Mouse (Mus musculus): ENCODE data around the gene Slc23a2. TPM values are rescaled to one million over a fixed set of nuclear protein-coding genes. Genes with fewer than 3 reads are reported as not detected.

Gene Slc23a2
- polyA plus RNA-seq, 1 experiment from 2014 or later: 15.2 TPM

DNA sequence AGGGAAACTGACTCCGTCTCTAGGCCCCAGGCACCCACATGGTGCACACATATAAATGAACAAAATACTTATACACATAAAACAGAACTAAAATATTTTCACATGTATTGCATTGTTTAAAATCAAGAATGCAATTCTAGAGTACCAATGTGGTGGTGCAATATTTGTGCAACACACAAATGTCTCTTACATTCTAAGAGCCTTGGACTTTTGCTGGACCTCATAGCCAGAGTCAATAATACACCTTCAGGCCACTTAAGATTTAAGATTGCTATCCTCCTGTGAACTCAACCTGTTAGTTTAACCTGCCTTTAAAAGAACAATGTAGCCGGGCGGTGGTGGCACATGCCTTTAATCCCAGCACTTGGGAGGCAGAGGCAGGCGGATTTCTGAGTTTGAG is 98.2 kb downstream of the Slc23a2 start:
- 92% methylated on average over 4 of the region's 4 CpGs for WGBS
- no peaks in the 10 kb centered on the region for H3K36me3 ChIP-seq (ENCODE audit: insufficient read depth, low read length)
- H3K27ac ChIP-seq (ENCODE audit: low read length): no peak overlapping the region
- H3K4me1 ChIP-seq (ENCODE audit: insufficient read depth, low read length): 0 out of 2 replicates have a peak, but pooled peaks cover 4% of the 10 kb centered on the region
- no peak overlapping the region for H3K9ac ChIP-seq (replicated peaks; ENCODE audit: low read length)
- H3K4me2 ChIP-seq (replicated peaks; ENCODE audit: low read depth, low read length): no peak overlapping the region
- H3K27me3 ChIP-seq (ENCODE audit: insufficient read depth, low read length): no peaks in the 10 kb centered on the region
- H3K9me3 ChIP-seq (ENCODE audit: low read length): no peaks in the 10 kb centered on the region
- H3K4me3 ChIP-seq (ENCODE audit: low read length): no peak overlapping the region
- ATAC-seq (ENCODE audit: low FRiP score, low TSS enrichment): no peak

- WGBS: 78% methylated on average over 15 of the region's 15 CpGs
- Histone ChIP-seq H3K9me3 (ENCODE audit: low read length) (no peaks in the 10 kb centered on the region), H3K36me3 (ENCODE audit: insufficient read depth, low read length) (no peaks in the 10 kb centered on the region), H3K27ac (ENCODE audit: low read length) (no peak overlapping the region), H3K9ac (replicated peaks; ENCODE audit: low read length) (no peak overlapping the region), H3K27me3 (ENCODE audit: insufficient read depth, low read length) (no peaks in the 10 kb centered on the region), H3K4me1 (ENCODE audit: insufficient read depth, low read length) (0 out of 2 replicates have a peak, but pooled peaks cover 4% of the 10 kb centered on the region), H3K4me2 (replicated peaks; ENCODE audit: low read depth, low read length) (no peak overlapping the region), H3K4me3 (ENCODE audit: low read length) (no peak overlapping the region)
- no peak for ATAC-seq (ENCODE audit: low FRiP score, low TSS enrichment)
These were observed 100.3 kb downstream of the Slc23a2 start for GRCm38 (mm10) chr2:132044320-132045274.

GRCm38 (mm10) chr2:132043101-132043621 is 101.7 kb downstream of the Slc23a2 start:
- WGBS: 34% methylated on average over 13 of the region's 13 CpGs
- H3K9me3 ChIP-seq (ENCODE audit: low read length): no peaks in the 10 kb centered on the region
- no peaks in the 10 kb centered on the region for H3K27me3 ChIP-seq (ENCODE audit: insufficient read depth, low read length)
- H3K9ac ChIP-seq (replicated peaks; ENCODE audit: low read length): no peak overlapping the region
- no peak overlapping the region for H3K4me2 ChIP-seq (replicated peaks; ENCODE audit: low read depth, low read length)
- H3K27ac ChIP-seq (ENCODE audit: low read length): peak overlapping the region; percentile 38; the same call in 1 of the 2 replicates
- H3K36me3 ChIP-seq (ENCODE audit: insufficient read depth, low read length): no peaks in the 10 kb centered on the region
- peak; percentile 77 for ATAC-seq (ENCODE audit: low FRiP score, low TSS enrichment)
- no peak overlapping the region for H3K4me3 ChIP-seq (ENCODE audit: low read length)
- H3K4me1 ChIP-seq (ENCODE audit: insufficient read depth, low read length): 0 out of 2 replicates have a peak, but pooled peaks cover 4% of the 10 kb centered on the region

GRCm38 (mm10) chr2:132039894-132040293 is 105.0 kb downstream of the Slc23a2 start:
- H3K9me3 ChIP-seq (ENCODE audit: low read length): no peaks in the 10 kb centered on the region
- no peak for ATAC-seq (ENCODE audit: low FRiP score, low TSS enrichment)
- H3K9ac ChIP-seq (replicated peaks; ENCODE audit: low read length): no peak overlapping the region
- H3K36me3 ChIP-seq (ENCODE audit: insufficient read depth, low read length): no peaks in the 10 kb centered on the region
- H3K4me3 ChIP-seq (ENCODE audit: low read length): no peak overlapping the region
- no peak overlapping the region for H3K27ac ChIP-seq (ENCODE audit: low read length)
- no peak overlapping the region for H3K4me2 ChIP-seq (replicated peaks; ENCODE audit: low read depth, low read length)
- H3K27me3 ChIP-seq (ENCODE audit: insufficient read depth, low read length): no peaks in the 10 kb centered on the region
- WGBS: 54% methylated on average over 7 of the region's 7 CpGs
- 0 out of 2 replicates have a peak, but pooled peaks cover 4% of the 10 kb centered on the region for H3K4me1 ChIP-seq (ENCODE audit: insufficient read depth, low read length)

DNA sequence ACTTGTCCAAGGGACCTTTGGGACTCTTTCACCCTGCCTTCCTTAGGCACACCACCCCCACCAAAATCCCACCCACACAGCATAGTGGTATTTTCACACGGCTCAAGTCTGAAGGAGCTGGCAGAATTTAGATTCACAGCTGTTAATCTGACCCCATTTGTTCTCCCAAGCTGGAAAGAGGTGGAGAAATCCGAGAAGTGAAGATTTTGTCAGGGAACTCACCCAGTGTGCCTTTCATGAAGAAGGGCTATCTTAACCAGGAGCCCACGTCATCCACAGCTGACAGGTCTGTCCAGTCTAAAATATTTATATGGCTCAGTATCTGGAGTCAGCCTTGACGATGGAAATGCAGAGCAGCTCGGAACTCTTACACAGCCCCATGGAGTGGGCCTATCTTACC is 108.6 kb downstream of the Slc23a2 start:
- WGBS: 70% methylated on average over 5 of the region's 5 CpGs
- no peak overlapping the region for H3K4me3 ChIP-seq (ENCODE audit: low read length)
- H3K9ac ChIP-seq (replicated peaks; ENCODE audit: low read length): no peak overlapping the region
- no peak overlapping the region for H3K27ac ChIP-seq (ENCODE audit: low read length)
- H3K27me3 ChIP-seq (ENCODE audit: insufficient read depth, low read length): 0 out of 2 replicates have a peak, but pooled peaks cover under 1% of the 10 kb centered on the region
- no peaks in the 10 kb centered on the region for H3K4me1 ChIP-seq (ENCODE audit: insufficient read depth, low read length)
- no peaks in the 10 kb centered on the region for H3K9me3 ChIP-seq (ENCODE audit: low read length)
- H3K36me3 ChIP-seq (ENCODE audit: insufficient read depth, low read length): no peaks in the 10 kb centered on the region
- no peak overlapping the region for H3K4me2 ChIP-seq (replicated peaks; ENCODE audit: low read depth, low read length)
- ATAC-seq (ENCODE audit: low FRiP score, low TSS enrichment): no peak

GRCm38 (mm10) chr2:132035470-132035835 is 109.5 kb downstream of the Slc23a2 start:
- 68% methylated on average over 11 of the region's 11 CpGs for WGBS
- H3K36me3 ChIP-seq (ENCODE audit: insufficient read depth, low read length): no peaks in the 10 kb centered on the region
- H3K27me3 ChIP-seq (ENCODE audit: insufficient read depth, low read length): 0 out of 2 replicates have a peak, but pooled peaks cover 3% of the 10 kb centered on the region
- no peak overlapping the region for H3K4me3 ChIP-seq (ENCODE audit: low read length)
- H3K9ac ChIP-seq (replicated peaks; ENCODE audit: low read length): no peak overlapping the region
- H3K4me2 ChIP-seq (replicated peaks; ENCODE audit: low read depth, low read length): no peak overlapping the region
- ATAC-seq (ENCODE audit: low FRiP score, low TSS enrichment): no peak
- no peaks in the 10 kb centered on the region for H3K9me3 ChIP-seq (ENCODE audit: low read length)
- H3K4me1 ChIP-seq (ENCODE audit: insufficient read depth, low read length): peaks cover 5% of the 10 kb centered on the region
- peak overlapping the region; percentile 24; the same call in 1 of the 2 replicates for H3K27ac ChIP-seq (ENCODE audit: low read length)

DNA sequence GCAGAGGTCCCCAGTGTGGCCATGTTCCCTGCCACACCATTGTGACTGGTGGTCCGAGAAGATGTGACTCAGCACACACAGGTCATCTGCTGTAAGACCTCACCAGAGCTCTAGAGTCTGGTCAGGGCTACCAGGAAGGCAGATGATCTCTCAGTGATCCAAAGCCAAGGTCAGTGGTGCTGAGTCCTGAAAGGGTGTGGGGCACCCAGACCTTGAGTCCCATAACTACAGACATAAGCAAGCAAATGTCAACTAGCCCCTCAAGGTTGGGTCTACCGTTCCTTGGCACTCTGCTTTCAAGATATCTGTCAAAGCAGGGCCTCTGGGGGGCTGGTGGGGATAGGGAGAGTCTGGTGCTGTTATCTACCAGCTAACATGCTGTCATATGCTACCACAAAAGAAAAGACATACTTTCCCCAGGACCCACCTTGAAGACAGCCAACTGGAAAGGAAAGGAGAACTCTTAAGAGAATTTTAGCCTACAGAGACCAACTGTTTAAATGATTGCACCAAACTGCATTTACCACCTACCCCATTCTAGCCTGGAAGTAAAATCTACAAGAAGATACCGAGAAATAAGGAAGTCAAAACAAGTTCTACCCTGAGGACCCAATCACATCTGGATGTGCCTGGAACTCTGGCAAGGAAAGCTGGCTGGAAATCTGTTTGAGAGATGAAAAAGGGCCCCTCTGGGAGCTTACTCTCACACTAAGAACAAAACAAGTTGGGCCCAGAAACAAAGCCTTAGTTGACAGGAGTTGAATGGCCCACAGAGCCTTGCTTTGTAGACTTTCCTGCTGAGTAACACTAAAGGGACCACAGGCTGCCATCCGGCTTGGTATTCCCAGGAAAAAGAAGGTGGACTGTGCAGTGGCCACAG is 110.1 kb downstream of the Slc23a2 start:
- no peaks in the 10 kb centered on the region for H3K36me3 ChIP-seq (ENCODE audit: insufficient read depth, low read length)
- H3K9ac ChIP-seq (replicated peaks; ENCODE audit: low read length): no peak overlapping the region
- H3K27ac ChIP-seq (ENCODE audit: low read length): peak overlapping the region; percentile 24; the same call in 1 of the 2 replicates
- H3K4me2 ChIP-seq (replicated peaks; ENCODE audit: low read depth, low read length): no peak overlapping the region
- peaks cover 8% of the 10 kb centered on the region for H3K4me1 ChIP-seq (ENCODE audit: insufficient read depth, low read length)
- H3K27me3 ChIP-seq (ENCODE audit: insufficient read depth, low read length): 0 out of 2 replicates have a peak, but pooled peaks cover 3% of the 10 kb centered on the region
- H3K9me3 ChIP-seq (ENCODE audit: low read length): no peaks in the 10 kb centered on the region
- 77% methylated on average over 4 of the region's 4 CpGs for WGBS
- ATAC-seq (ENCODE audit: low FRiP score, low TSS enrichment): no peak
- no peak overlapping the region for H3K4me3 ChIP-seq (ENCODE audit: low read length)

- Histone ChIP-seq H3K27me3 (ENCODE audit: insufficient read depth, low read length) (peaks cover 27% of the 10 kb centered on the region), H3K27ac (ENCODE audit: low read length) (no peak overlapping the region), H3K36me3 (ENCODE audit: insufficient read depth, low read length) (no peaks in the 10 kb centered on the region), H3K4me1 (ENCODE audit: insufficient read depth, low read length) (peaks cover 13% of the 10 kb centered on the region), H3K4me3 (ENCODE audit: low read length) (no peak overlapping the region), H3K9ac (replicated peaks; ENCODE audit: low read length) (no peak overlapping the region), H3K4me2 (replicated peaks; ENCODE audit: low read depth, low read length) (no peak overlapping the region), H3K9me3 (ENCODE audit: low read length) (no peaks in the 10 kb centered on the region)
- no peak for ATAC-seq (ENCODE audit: low FRiP score, low TSS enrichment)
- WGBS: 76% methylated on average over 11 of the region's 11 CpGs
These were observed 113.4 kb downstream of the Slc23a2 start for GRCm38 (mm10) chr2:132031364-132032095.

All from kidney, embryonic 16.5 days (tissue).